Mouse (Mus musculus): ENCODE data around the gene Vmn1r221.

- no peak for TF ChIP-seq CTCF (IDR thresholded peaks at IDR 0.05; ENCODE audit: low read depth)
- TF ChIP-seq EP300 (IDR thresholded peaks at IDR 0.05; ENCODE audit: low read depth): no peak
Measured at GRCm38 (mm10) chr13:23270321-23271101, 56.6 kb downstream of the Vmn1r221 start.
